Mouse (Mus musculus) liver, embryonic 14.5 days (tissue): Measurements from ENCODE around the gene Rad51b. TPM values are rescaled to one million over a fixed set of nuclear protein-coding genes. Genes with fewer than 3 reads are reported as not detected.

Experiments used
- ATAC-seq: fragments of 200-750 bp; cut with Nextera tagmentation; 2 replicates; pipeline ENCODE4 v1.8.0; 2017; ENCODE audit warnings: moderate number of reproducible peaks, mild to moderate bottlenecking, moderate library complexity; ENCODE audit not compliant: insufficient read depth
- DNase-seq, 3 experiments: peaks; one replicate each; pipeline ENCODE4 v3.0.0-alpha.2; 2012 to 2013; ENCODE audit warnings: low read depth in 3 of 3, low spot score in 3 of 3
- H3K27ac ChIP-seq: fragments of 300-500 bp; sonication (generic); 2 replicates; pipeline ENCODE4 v1.5.1; 2014; ENCODE audit warnings: moderate library complexity, mild to moderate bottlenecking, control low read depth, inconsistent platforms
- H3K27me3 ChIP-seq: fragments of 300-500 bp; sonication (generic); 2 replicates; pipeline ENCODE4 v1.6.1; 2014; ENCODE audit warnings: mild to moderate bottlenecking, low read length, moderate library complexity; ENCODE audit not compliant: control insufficient read depth, insufficient read depth
- H3K36me3 ChIP-seq: fragments of 300-500 bp; sonication (generic); replicated peaks from 2 replicates; pipeline ENCODE4 v1.6.1; 2014; ENCODE audit warnings: low read depth; ENCODE audit not compliant: control insufficient read depth, insufficient read depth
- H3K4me1 ChIP-seq, 2 experiments: fragments of 200-500 bp in 1 of 2; fragments of 300-500 bp in 1 of 2; sonication (generic) in 1 of 2; replicated peaks; 2 replicates each; pipeline ENCODE4 v1.6.1; 2012 to 2014; ENCODE audit warnings: antibody characterized with exemption in 1 of 2, inconsistent platforms in 1 of 2, low read length in 1 of 2; ENCODE audit not compliant: control insufficient read depth in 2 of 2, insufficient read depth in 2 of 2
- H3K4me2 ChIP-seq: fragments of 300-500 bp; sonication (generic); 2 replicates; pipeline ENCODE4 v1.6.1; 2014; ENCODE audit warnings: low read depth, mild to moderate bottlenecking, control low read depth, moderate library complexity
- H3K4me3 ChIP-seq, 2 experiments: fragments of 200-500 bp in 1 of 2; fragments of 300-500 bp in 1 of 2; sonication (generic) in 1 of 2; 2 replicates each; pipeline ENCODE4 v1.5.1; 2012 to 2014; ENCODE audit warnings: low read depth in 2 of 2, low read length in 2 of 2, mild to moderate bottlenecking in 2 of 2, control low read depth in 1 of 2, inconsistent platforms in 1 of 2, moderate library complexity in 1 of 2; ENCODE audit not compliant: insufficient read depth in 1 of 2
- H3K9ac ChIP-seq: fragments of 300-500 bp; sonication (generic); replicated peaks from 2 replicates; pipeline ENCODE4 v1.6.1; 2014; ENCODE audit warnings: mild to moderate bottlenecking, control low read depth, moderate library complexity
- H3K9me3 ChIP-seq: fragments of 300-500 bp; sonication (generic); 2 replicates; pipeline ENCODE4 v1.6.1; 2016; ENCODE audit warnings: low read length, mixed read lengths; ENCODE audit not compliant: control insufficient read depth
- CTCF ChIP-seq: IDR thresholded peaks from 2 replicates; pipeline ENCODE4 v1.5.1; 2016; ENCODE audit warnings: antibody characterized with exemption, low read depth, control low read depth
- EP300 ChIP-seq: IDR thresholded peaks from 2 replicates; pipeline ENCODE4 v1.6.1; 2016; ENCODE audit warnings: antibody characterized with exemption, low read depth
- WGBS: fragments of 180-500 bp; shearing (Covaris S2); extraction: QIAGEN DNeasy Blood & Tissue Kit; methylation state at CpG from one replicate; pipeline ENCODE4 v1.1.7; 2014; ENCODE audit not compliant: insufficient replicate concordance; 5-methylcytosine and 5-hydroxymethylcytosine counted together
- polyA plus RNA-seq, 2 experiments: library from polyadenylated mRNA; depleted of rRNA in 1 of 2; stranded (reverse) in 1 of 2; unstranded in 1 of 2; fragments of >200 nt; fragmentation: Nextera tagmentation in 1 of 2; extraction: Ambion mirVana in 1 of 2; gene quantifications; 2 replicates each; pipeline versions ENCODE4 v1.2.1 to v1.2.3; 2012 to 2014

Gene Rad51b
- polyA plus RNA-seq, 2 experiments: 2.3 to 5.1 TPM

- no peaks in the 10 kb centered on the region; the same call in 1 of the 2 replicates for H3K9me3 ChIP-seq
- H3K27ac ChIP-seq: no peak overlapping the region
- no peak overlapping the region for H3K4me2 ChIP-seq
- no peak overlapping the region for H3K4me3 ChIP-seq
- no peak overlapping the region for H3K9ac ChIP-seq
- TF ChIP-seq CTCF (no peak), EP300 (no peak)
- DNase-seq: no peak
- no peak for ATAC-seq
- no peaks in the 10 kb centered on the region for H3K36me3 ChIP-seq
- no peaks in the 10 kb centered on the region for H3K27me3 ChIP-seq
- WGBS: 72% methylated on average over 8 of the region's 8 CpGs
- peaks cover 0 to 9% of the 10 kb centered on the region in 2 experiments; a peak in 2 of 4 replicates for H3K4me1 ChIP-seq
These were observed 516.7 kb downstream of the Rad51b start for GRCm38 (mm10) chr12:79813566-79814305.

GRCm38 (mm10) chr12:79814312-79815091 lies 517.4 kb downstream of the Rad51b start:
- Histone ChIP-seq H3K36me3 (no peaks in the 10 kb centered on the region), H3K9me3 (no peaks in the 10 kb centered on the region; the same call in 1 of the 2 replicates), H3K9ac (no peak overlapping the region), H3K27me3 (no peaks in the 10 kb centered on the region), H3K27ac (no peak overlapping the region), H3K4me1 (peaks cover 0 to 9% of the 10 kb centered on the region in 2 experiments; a peak in 2 of 4 replicates), H3K4me3 (no peak overlapping the region), H3K4me2 (no peak overlapping the region)
- TF ChIP-seq CTCF (no peak), EP300 (no peak)
- DNase-seq: no peak
- no peak for ATAC-seq
- WGBS: 83% methylated on average over 20 of the region's 20 CpGs

GRCm38 (mm10) chr12:79816241-79816640 lies 519.2 kb downstream of the Rad51b start:
- Histone ChIP-seq H3K4me2 (no peak overlapping the region), H3K9ac (no peak overlapping the region), H3K4me3 (no peak overlapping the region), H3K9me3 (no peaks in the 10 kb centered on the region; the same call in 1 of the 2 replicates), H3K27me3 (no peaks in the 10 kb centered on the region), H3K27ac (no peak overlapping the region), H3K4me1 (peaks cover 0 to 11% of the 10 kb centered on the region in 2 experiments; a peak in 2 of 4 replicates), H3K36me3 (no peaks in the 10 kb centered on the region)
- no peak for DNase-seq
- WGBS: 34% methylated on average over 4 of the region's 4 CpGs
- ATAC-seq: no peak
- no peak for TF ChIP-seq CTCF
- TF ChIP-seq EP300: no peak

- no peak for ATAC-seq
- 54% methylated on average over 8 of the region's 8 CpGs for WGBS
These were observed 523.3 kb downstream of the Rad51b start for GRCm38 (mm10) chr12:79820228-79820958.

More at GRCm38 (mm10) chr12:79820228-79820958, 523.3 kb downstream of the Rad51b start:
- H3K27ac ChIP-seq: no peak overlapping the region
- no peak overlapping the region for H3K9ac ChIP-seq
- H3K27me3 ChIP-seq: no peaks in the 10 kb centered on the region
- TF ChIP-seq EP300 (no peak), CTCF (no peak)
- DNase-seq: no peak
- 0 out of 4 replicates have a peak, but pooled peaks cover 0 to 4% of the 10 kb centered on the region in 2 experiments for H3K4me1 ChIP-seq
- no peaks in the 10 kb centered on the region for H3K36me3 ChIP-seq
- H3K4me3 ChIP-seq: no peak overlapping the region
- no peak overlapping the region for H3K4me2 ChIP-seq
- H3K9me3 ChIP-seq: no peaks in the 10 kb centered on the region
